Mouse (Mus musculus) olfactory bulb, adult 2 months (tissue): ENCODE measurements around the gene Dyrk2. TPM values are rescaled to one million over a fixed set of nuclear protein-coding genes. Genes with fewer than 3 reads are reported as not detected.

Experiments used
- H3K27ac ChIP-seq: fragments of 200-500 bp; 2 replicates; pipeline ENCODE4 v1.5.1; 2012; ENCODE audit warnings: low read depth, low read length; ENCODE audit not compliant: insufficient read depth
- H3K4me1 ChIP-seq: fragments of 200-500 bp; 2 replicates; pipeline ENCODE4 v1.6.1; 2012; ENCODE audit warnings: low read length; ENCODE audit not compliant: control insufficient read depth, insufficient read depth
- H3K4me3 ChIP-seq: fragments of 200-500 bp; 2 replicates; pipeline ENCODE4 v1.5.1; 2012; ENCODE audit warnings: mild to moderate bottlenecking, low read depth, low read length, moderate library complexity; ENCODE audit not compliant: insufficient read depth
- CTCF ChIP-seq: fragments of 200-500 bp; IDR thresholded peaks from 2 replicates; pipeline ENCODE4 v1.5.1; 2012; ENCODE audit warnings: low read depth, mild to moderate bottlenecking, low read length, moderate library complexity; ENCODE audit not compliant: insufficient read depth
- POLR2A ChIP-seq: fragments of 200-500 bp; IDR thresholded peaks from 2 replicates; pipeline ENCODE4 v1.6.1; 2012; ENCODE audit warnings: mild to moderate bottlenecking, low read depth, low read length, moderate library complexity; ENCODE audit not compliant: insufficient read depth
- WGBS: fragments of 180-500 bp; shearing (Covaris S2); methylation state at CpG from one replicate; pipeline ENCODE4 v1.1.7; 2018; 5-methylcytosine and 5-hydroxymethylcytosine counted together
- polyA plus RNA-seq: library from polyadenylated mRNA; stranded (reverse); fragments of >200 nt; gene quantifications from 2 replicates; pipeline ENCODE4 v1.2.4, GENCODE M21; 2012; ENCODE audit warnings: low replicate concordance; ENCODE audit not compliant: missing spikeins, insufficient read depth, insufficient read length

The Dyrk2 gene
- polyA plus RNA-seq, 1 experiment = not detected

- peak overlapping the region; percentile 94 for H3K4me3 ChIP-seq
- peak overlapping the region; percentile 32 for H3K27ac ChIP-seq
- H3K4me1 ChIP-seq = peaks cover 21% of the 10 kb centered on the region
- WGBS = under 1% methylated on average over 102 of the region's 130 CpGs
- TF ChIP-seq CTCF = no peak
- peak; percentile 75 for TF ChIP-seq POLR2A
Measured at GRCm38 (mm10) chr10:118868601-118869590, 1.1 kb downstream of the Dyrk2 start.

- peaks cover 24% of the 10 kb centered on the region for H3K4me1 ChIP-seq
- H3K4me3 ChIP-seq = peak overlapping the region; percentile 84
- no peak overlapping the region for H3K27ac ChIP-seq
- 2% methylated on average over 61 of the region's 62 CpGs for WGBS
- TF ChIP-seq POLR2A = no peak
- no peak for TF ChIP-seq CTCF
Measured at GRCm38 (mm10) chr10:118867896-118868600, 2.0 kb downstream of the Dyrk2 start.

GRCm38 (mm10) chr10:118867304-118867895, 2.6 kb downstream of the Dyrk2 start:
- TF ChIP-seq CTCF (no peak), POLR2A (no peak)
- peak overlapping the region; percentile 84 for H3K4me3 ChIP-seq
- WGBS = 17% methylated on average over 16 of the region's 16 CpGs
- H3K27ac ChIP-seq = no peak overlapping the region
- peaks cover 24% of the 10 kb centered on the region for H3K4me1 ChIP-seq

- Histone ChIP-seq H3K27ac (no peak overlapping the region), H3K4me3 (no peak overlapping the region), H3K4me1 (peaks cover 19% of the 10 kb centered on the region)
- TF ChIP-seq POLR2A (no peak), CTCF (no peak)
- WGBS = 94% methylated on average over 7 of the region's 7 CpGs
Measured at GRCm38 (mm10) chr10:118864976-118865375, 5.0 kb downstream of the Dyrk2 start.

GRCm38 (mm10) chr10:118863611-118864010, 6.4 kb downstream of the Dyrk2 start:
- Histone ChIP-seq H3K4me3 (no peak overlapping the region), H3K4me1 (peaks cover 14% of the 10 kb centered on the region), H3K27ac (no peak overlapping the region)
- TF ChIP-seq CTCF (no peak), POLR2A (no peak)
- 71% methylated on average over 8 of the region's 8 CpGs for WGBS

- H3K27ac ChIP-seq = no peak overlapping the region
- peaks cover 11% of the 10 kb centered on the region for H3K4me1 ChIP-seq
- no peak for TF ChIP-seq POLR2A
- no peak for TF ChIP-seq CTCF
- H3K4me3 ChIP-seq = no peak overlapping the region
- 56% methylated on average over 4 of the region's 4 CpGs for WGBS
Measured at GRCm38 (mm10) chr10:118862233-118862632, 7.8 kb downstream of the Dyrk2 start.

- 95% methylated on average over 11 of the region's 11 CpGs for WGBS
- Histone ChIP-seq H3K4me1 (peaks cover 7% of the 10 kb centered on the region), H3K27ac (no peak overlapping the region), H3K4me3 (no peak overlapping the region)
- TF ChIP-seq CTCF (no peak), POLR2A (no peak)
Measured at GRCm38 (mm10) chr10:118861234-118862025, 8.6 kb downstream of the Dyrk2 start.

- 97% methylated on average over 21 of the region's 21 CpGs for WGBS
- TF ChIP-seq CTCF (no peak), POLR2A (no peak)
- peaks cover 7% of the 10 kb centered on the region for H3K4me1 ChIP-seq
- H3K27ac ChIP-seq = no peak overlapping the region
- no peak overlapping the region for H3K4me3 ChIP-seq
Measured at GRCm38 (mm10) chr10:118859655-118860054, 10.4 kb downstream of the Dyrk2 start.
